Comparison of ENCODE assay signal across 17 mouse cellular contexts in the genomic region with DNA sequence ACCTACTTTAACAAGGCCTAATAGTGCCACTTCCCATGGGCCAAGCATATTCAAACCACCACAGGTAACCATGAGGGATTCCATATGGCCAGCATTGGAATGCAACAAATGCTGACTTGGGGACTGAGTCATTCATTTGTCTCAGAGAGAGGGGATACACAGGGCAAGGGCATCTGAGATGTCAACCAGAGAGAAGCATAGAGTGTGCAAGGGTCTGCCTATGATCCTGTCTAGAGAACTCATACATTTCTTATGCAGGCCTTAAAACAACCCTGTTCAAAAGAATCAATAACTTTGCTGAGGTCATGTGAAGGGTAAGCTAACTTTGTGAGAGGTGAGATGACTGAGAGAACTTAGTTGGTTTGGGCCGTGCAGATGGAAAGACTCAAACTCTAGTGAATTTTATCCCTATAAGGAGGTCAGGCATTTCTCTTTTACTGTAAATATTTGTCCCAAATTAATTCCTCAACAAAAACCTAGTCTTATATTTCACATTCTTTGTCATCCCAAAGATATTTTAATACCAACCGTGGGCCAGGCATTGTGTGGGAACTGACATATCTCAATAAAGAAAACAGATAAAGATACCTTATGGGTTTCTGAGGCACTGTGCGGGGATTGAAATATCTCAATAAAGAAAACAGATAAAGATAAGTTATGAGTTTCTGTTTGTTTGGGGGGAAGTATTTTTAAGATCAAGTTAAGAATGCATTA.
"Had no signal": no experiment of that assay in that cellular context is flagged by ENCODE, and none has a peak within 500 bp of the region (broad histone marks: within the 10 kb centered on the region; RNA-seq: fewer than 3 reads in every experiment).

No protein-coding gene starts in this region.

- DNase-seq: kidney, adult 11 months; layer of hippocampus, adult 9-11 months; layer of hippocampus, postnatal 36 days; left cerebral cortex, postnatal 4 days; lung, adult 18-20 months; lung, postnatal 4 days; retina, postnatal 1 day; right cerebral cortex, postnatal 4 days; spleen, adult 18-20 months; thymus, adult 18-20 months; thymus, postnatal 14 days had no signal

- H3K9me3 ChIP-seq: limb, embryonic 13.5 days; midbrain, embryonic 10.5 days; neural tube, embryonic 13.5 days had no signal

- H3K27ac ChIP-seq: hindbrain, postnatal 0 days; limb, embryonic 13.5 days; liver, embryonic 14.5 days; midbrain, embryonic 10.5 days; neural tube, embryonic 13.5 days had no signal

- ATAC-seq: hindbrain, postnatal 0 days; midbrain, embryonic 16.5 days had no signal

- H3K4me2 ChIP-seq: limb, embryonic 13.5 days; neural tube, embryonic 13.5 days had no signal

- H3K9ac ChIP-seq: limb, embryonic 13.5 days; liver, embryonic 14.5 days; neural tube, embryonic 13.5 days had no signal

- H3K27me3 ChIP-seq: limb, embryonic 13.5 days; neural tube, embryonic 13.5 days had no signal

- H3K4me3 ChIP-seq: limb, embryonic 13.5 days; midbrain, embryonic 10.5 days; neural tube, embryonic 13.5 days had no signal

- H3K36me3 ChIP-seq: limb, embryonic 13.5 days; midbrain, embryonic 10.5 days; neural tube, embryonic 13.5 days had no signal

- H3K4me1 ChIP-seq: neural tube, embryonic 13.5 days had no signal
